Mouse (Mus musculus) layer of hippocampus, adult 18-20 months (tissue): ENCODE data around the gene Ptpn3. TPM values are rescaled to one million over a fixed set of nuclear protein-coding genes. Genes with fewer than 3 reads are reported as not detected.

Experiments
- DNase-seq, 2 experiments: peaks; one replicate each; pipeline ENCODE4 v3.0.0; 2022; ENCODE audit warnings: low spot score in 2 of 2
- total RNA-seq, 2 experiments: library from RNA; stranded (reverse); gene quantifications; 2 replicates each; pipeline ENCODE4 v1.2.3; 2021

Gene Ptpn3
- total RNA-seq, 2 experiments from 2014 or later: 79.0 to 87.4 TPM

- no peak for DNase-seq
These were observed 126.3 kb downstream of the Ptpn3 start for GRCm38 (mm10) chr4:57175329-57175728.

DNA sequence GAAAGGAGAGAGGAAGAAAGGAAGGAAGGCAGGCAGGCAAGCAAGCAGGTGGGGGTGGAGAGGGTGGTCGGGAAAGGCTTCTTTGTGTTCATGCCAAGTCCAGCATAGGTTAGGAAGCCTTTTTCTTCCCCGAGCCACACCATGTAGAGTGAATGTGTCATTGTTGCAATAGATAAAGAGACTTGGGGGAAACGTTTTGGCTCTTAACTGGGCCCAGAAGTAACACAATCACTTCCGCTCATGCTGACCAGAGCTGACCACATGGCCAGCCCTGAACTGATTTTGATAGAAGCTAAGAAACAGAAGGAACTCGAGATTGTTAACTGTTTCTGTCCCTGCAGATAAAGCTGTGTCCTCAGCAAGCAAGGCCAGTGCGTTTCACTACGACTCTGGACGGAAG lies 128.8 kb downstream of the Ptpn3 start:
- DNase-seq: no peak

- DNase-seq: peak in 1 of 2 experiments; percentile 41
These were observed 129.8 kb downstream of the Ptpn3 start for GRCm38 (mm10) chr4:57171817-57172216.

GRCm38 (mm10) chr4:57168680-57169079 lies 133.0 kb downstream of the Ptpn3 start:
- DNase-seq: no peak

GRCm38 (mm10) chr4:57168277-57168676 lies 133.4 kb downstream of the Ptpn3 start:
- DNase-seq: no peak

- no peak for DNase-seq
These were observed 134.4 kb downstream of the Ptpn3 start for GRCm38 (mm10) chr4:57166922-57167870.

DNA sequence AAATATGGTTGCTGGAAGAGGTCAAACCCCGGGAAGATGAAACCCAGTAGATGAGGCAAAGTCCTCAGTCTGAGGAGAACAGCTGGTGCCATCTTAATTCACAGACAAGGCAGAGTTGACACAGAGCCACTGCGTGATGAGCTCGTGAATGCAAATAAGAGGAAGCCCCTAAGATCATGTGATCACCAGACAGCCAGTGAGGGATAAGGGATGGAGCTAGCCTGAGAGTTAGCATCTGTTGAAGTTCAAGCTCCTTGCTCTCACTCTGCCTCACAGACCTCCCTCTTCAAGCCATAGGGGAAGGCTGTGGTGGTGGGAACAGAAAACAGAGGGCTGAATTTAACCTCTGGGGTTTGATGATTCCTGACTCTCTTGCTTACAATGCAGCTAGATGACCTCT lies 136.0 kb downstream of the Ptpn3 start:
- DNase-seq: no peak

GRCm38 (mm10) chr4:57164578-57165210 lies 136.9 kb downstream of the Ptpn3 start:
- DNase-seq: no peak

- DNase-seq: peak in 1 of 2 experiments; percentile 47
These were observed 138.6 kb downstream of the Ptpn3 start for GRCm38 (mm10) chr4:57162789-57163722.

- DNase-seq: no peak
These were observed 141.1 kb downstream of the Ptpn3 start for GRCm38 (mm10) chr4:57160571-57160970.

DNA sequence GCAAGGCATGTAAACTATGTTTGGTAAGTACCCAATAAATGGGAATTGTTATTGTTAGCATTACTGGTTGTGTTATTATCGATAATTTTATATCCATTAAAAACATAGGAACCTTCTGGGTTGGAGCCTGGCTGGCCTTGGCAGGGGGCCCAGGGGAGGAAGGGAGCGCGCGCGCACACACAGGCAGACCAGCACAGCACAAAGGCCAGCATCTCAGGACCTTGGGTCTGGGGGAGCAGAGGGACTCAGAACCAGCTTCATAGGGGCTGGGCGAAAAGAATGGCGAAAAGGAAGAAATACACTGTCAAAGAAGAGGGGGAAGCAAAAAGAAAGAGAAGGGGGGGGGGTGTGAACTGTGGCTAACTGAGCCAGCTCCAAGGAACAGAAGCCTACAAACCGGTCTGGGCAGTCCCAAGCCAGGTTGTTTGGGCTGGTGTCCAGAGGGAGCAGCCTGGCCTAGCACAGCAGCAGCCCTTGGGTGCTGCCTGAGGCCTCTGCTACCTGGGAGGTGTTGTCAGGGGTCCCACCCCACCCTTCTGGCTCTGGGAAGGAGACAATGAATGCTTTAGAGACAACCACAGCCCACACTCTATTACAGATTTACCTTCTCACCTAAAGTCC lies 145.0 kb downstream of the Ptpn3 start:
- DNase-seq: no peak

DNA sequence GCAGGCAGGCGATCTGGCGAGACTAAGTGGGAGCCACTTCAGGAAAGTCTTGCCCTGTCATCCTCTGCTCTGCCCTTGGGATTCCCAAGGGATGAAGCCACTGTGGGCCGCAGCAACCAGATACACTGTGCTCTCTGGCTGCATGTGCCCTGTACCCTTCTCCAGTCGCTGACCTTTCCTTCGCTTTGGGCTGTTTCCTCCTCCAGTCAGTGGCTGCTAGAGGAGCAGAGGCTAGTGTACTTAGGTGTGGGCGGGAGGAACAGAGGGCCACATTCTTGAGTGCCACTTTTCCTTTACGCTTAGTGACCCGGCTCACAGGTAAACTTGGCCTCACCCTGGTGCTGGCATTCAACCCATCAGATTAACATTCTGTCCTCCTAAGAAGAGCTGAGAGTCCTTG lies 147.8 kb downstream of the Ptpn3 start:
- no peak for DNase-seq

DNA sequence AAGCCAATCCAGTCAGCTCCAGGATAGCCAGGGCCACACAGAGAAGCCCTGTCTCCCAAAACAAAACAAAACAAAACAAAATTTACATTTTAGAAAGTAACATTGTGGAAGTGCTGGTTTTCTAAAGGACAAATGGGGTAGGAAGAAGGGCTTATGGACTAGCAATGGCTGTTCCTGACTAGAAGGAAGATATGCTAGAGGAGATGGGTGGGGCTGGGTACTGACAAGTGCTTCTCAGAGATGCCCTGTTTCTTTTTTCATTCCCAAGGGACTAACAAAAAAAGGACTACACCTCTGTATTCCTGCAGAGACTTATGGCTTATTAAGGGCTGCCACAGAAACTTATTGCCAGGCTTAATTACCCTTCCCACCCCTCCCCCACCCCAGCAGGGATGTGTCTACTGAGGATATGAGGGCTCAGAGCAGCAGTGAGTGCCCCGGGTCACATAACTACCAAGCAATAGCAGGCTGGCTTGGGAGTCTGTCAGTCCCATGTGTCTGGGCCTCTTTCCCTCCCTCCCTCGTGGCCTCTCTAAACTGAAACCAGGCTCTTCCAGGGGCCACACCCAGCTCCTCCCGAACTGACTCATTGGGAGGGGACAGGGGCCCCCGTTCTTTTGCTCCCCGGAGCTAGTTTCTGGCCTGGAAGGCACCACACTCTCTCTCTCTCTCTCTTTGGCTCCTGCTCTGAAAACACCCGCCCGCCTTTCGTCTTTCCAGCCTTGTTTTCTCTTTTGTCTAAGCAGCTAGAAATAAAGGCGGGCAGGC lies 148.4 kb downstream of the Ptpn3 start:
- no peak for DNase-seq

GRCm38 (mm10) chr4:57148182-57148581 lies 153.5 kb downstream of the Ptpn3 start:
- no peak for DNase-seq

DNA sequence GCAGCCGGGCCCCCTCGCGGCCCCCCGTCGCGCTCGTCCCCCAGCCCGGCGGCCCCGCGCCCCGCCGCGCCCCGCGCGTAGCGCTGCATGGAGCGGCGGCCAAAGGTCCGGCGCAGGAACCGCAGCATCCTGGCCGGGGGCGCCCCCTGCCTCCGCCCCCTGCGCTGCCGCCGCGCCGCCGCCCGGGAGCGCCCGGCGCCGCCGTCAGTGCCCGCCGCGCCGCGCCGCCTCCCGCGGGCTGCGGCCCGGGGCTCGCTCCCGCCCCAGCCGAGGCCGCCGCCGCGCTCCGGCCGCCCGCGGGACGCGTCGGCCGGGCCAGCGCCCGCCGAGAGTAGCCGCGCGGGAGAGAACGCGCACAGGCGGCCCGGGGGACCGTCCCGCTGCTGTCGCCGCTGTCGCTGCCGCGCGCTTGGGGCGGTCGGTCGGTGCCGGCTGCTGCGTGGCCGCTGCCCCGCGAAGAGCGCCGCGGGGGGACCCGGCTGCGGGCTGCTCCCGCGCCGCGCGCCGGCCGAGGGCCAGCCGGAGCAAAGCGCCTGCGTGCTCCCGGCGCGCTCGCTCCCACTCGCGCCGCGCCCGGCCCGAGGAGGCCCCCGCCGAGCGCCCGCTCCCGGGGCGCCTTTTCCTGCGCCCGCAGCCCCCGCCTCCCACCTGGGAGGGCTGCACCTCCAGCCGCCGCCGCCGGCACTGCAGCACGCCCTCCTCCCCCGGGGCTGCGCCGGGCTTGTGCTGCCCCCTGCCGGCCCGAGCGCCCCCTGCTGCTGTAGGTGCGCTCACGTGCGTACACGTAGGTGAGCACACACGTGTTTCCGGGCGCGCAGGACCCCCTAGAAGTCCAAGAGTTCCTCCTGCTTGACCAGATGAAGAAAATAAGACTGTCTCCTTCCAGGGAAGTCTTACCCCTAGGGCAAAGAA lies 158.4 kb downstream of the Ptpn3 start, which contains the start of gene Epb41l4b:
Gene Epb41l4b, minus strand, starts transcription at position 412 of the 912 bp plus-strand sequence.
- peak; percentile 70 to 81 for DNase-seq

- no peak for DNase-seq
These were observed 159.1 kb downstream of the Ptpn3 start for GRCm38 (mm10) chr4:57142374-57143025.

DNA sequence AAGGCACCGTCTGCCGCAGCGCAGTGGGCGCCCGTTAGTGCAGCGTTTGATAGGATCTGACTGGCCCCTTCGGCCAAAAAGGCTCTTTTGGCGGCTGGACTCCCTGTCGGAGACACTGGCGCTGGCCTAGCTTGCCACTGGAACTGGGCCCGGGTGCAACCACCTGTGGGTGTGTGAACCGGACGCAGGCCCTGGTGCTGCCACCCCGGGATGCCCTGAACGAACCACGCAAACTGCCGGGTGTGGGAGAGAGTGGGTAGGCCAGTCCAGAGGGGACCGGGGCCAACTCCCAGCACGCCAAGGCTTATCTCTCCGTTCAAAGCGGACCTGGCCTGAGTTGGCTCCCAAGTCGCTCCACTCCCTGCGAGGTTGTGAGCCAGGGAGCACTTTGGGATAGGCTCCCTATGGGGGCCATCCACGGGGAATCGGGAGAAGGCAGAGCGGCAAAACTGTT lies 159.7 kb downstream of the Ptpn3 start:
- DNase-seq: no peak
